Mouse (Mus musculus): Measurements from ENCODE around the gene Eea1.
"Not testable (repeated sequence)": the region's sequence is repeated elsewhere in the genome, so short reads cannot be mapped to it uniquely, and the experiment has no call there.

Gene Eea1

GRCm38 (mm10) chr10:95940046-95940900, at the start of gene Eea1:
Gene Eea1 (plus strand): TSS chr10:95940650.
- DNase-seq (ENCODE audit: low read depth): peak; percentile 77

- DNase-seq (ENCODE audit: low read depth): no peak
Measured at GRCm38 (mm10) chr10:95891214-95891960, 49.1 kb upstream of the Eea1 start.

- no peak for DNase-seq (ENCODE audit: low read depth)
Measured at GRCm38 (mm10) chr10:95892132-95892531, 48.3 kb upstream of the Eea1 start.

GRCm38 (mm10) chr10:95893291-95893932, 47.0 kb upstream of the Eea1 start:
- DNase-seq (ENCODE audit: low read depth): no peak

GRCm38 (mm10) chr10:95894036-95894855, 46.2 kb upstream of the Eea1 start:
- peak; percentile 6 for DNase-seq (ENCODE audit: low read depth)

GRCm38 (mm10) chr10:95894856-95895386, 45.5 kb upstream of the Eea1 start:
- DNase-seq (ENCODE audit: low read depth): peak; percentile 37

GRCm38 (mm10) chr10:95898471-95899154, 41.8 kb upstream of the Eea1 start:
- DNase-seq (ENCODE audit: low read depth): peak; percentile 18

- DNase-seq (ENCODE audit: low read depth): no peak
Measured at GRCm38 (mm10) chr10:95904668-95905067, 35.8 kb upstream of the Eea1 start.

- DNase-seq (ENCODE audit: low read depth): no peak
Measured at GRCm38 (mm10) chr10:95909246-95909909, 31.1 kb upstream of the Eea1 start.

- no peak for DNase-seq (ENCODE audit: low read depth)
Measured at GRCm38 (mm10) chr10:95911016-95911415, 29.4 kb upstream of the Eea1 start.

- no peak for DNase-seq (ENCODE audit: low read depth)
Measured at GRCm38 (mm10) chr10:95914434-95915174, 25.8 kb upstream of the Eea1 start.

- no peak for DNase-seq (ENCODE audit: low read depth)
Measured at GRCm38 (mm10) chr10:95918716-95919115, 21.7 kb upstream of the Eea1 start.

GRCm38 (mm10) chr10:95923263-95924217, 16.9 kb upstream of the Eea1 start:
- no peak for DNase-seq (ENCODE audit: low read depth)

- not testable (repeated sequence) for DNase-seq (ENCODE audit: low read depth)
Measured at GRCm38 (mm10) chr10:95933631-95934030, 6.8 kb upstream of the Eea1 start.

- peak; percentile 10 for DNase-seq (ENCODE audit: low read depth)
Measured at GRCm38 (mm10) chr10:95940901-95941767, 684 bp downstream of the Eea1 start.

- DNase-seq (ENCODE audit: low read depth): peak; percentile 10
Measured at GRCm38 (mm10) chr10:95941768-95942425, 1.4 kb downstream of the Eea1 start.

- no peak for DNase-seq (ENCODE audit: low read depth)
Measured at GRCm38 (mm10) chr10:95945086-95945485, 4.6 kb downstream of the Eea1 start.
